Mouse (Mus musculus): ENCODE measurements at regions not wholly inside any gene's neighbourhood (a gene's known extent, or its start where the extent isn't known, plus 50 kb on each side); places are given as distances from the start of the nearest gene placed in this dataset.

GRCm38 (mm10) chr12:32469863-32470262 is 91.4 kb downstream of the Ccdc71l start:
- WGBS = 88% methylated on average over 4 of the region's 4 CpGs
- TF ChIP-seq CTCF (IDR thresholded peaks at IDR 0.05; ENCODE audit: extremely low read depth, insufficient read length, insufficient replicate concordance, low read depth, low read length) = no peak
- H3K4me1 ChIP-seq (ENCODE audit: control insufficient read depth, insufficient read depth, insufficient read length, low read length) = peaks cover 4% of the 10 kb centered on the region; the same call in 1 of the 2 replicates
- no peak overlapping the region for H3K27ac ChIP-seq (ENCODE audit: insufficient read depth, low read depth, low read length)
- H3K4me3 ChIP-seq (ENCODE audit: low read depth, low read length) = no peak overlapping the region
- no peaks in the 10 kb centered on the region for H3K36me3 ChIP-seq (ENCODE audit: control insufficient read depth, insufficient read depth, low read length)
- H3K27me3 ChIP-seq (ENCODE audit: control insufficient read depth, insufficient read depth, low read length) = no peaks in the 10 kb centered on the region

GRCm38 (mm10) chr12:32479451-32479850 is 100.9 kb downstream of the Ccdc71l start:
- Histone ChIP-seq H3K4me3 (ENCODE audit: low read depth, low read length) (no peak overlapping the region), H3K4me1 (ENCODE audit: control insufficient read depth, insufficient read depth, insufficient read length, low read length) (peaks cover 10% of the 10 kb centered on the region; the same call in 1 of the 2 replicates), H3K27ac (ENCODE audit: insufficient read depth, low read depth, low read length) (no peak overlapping the region), H3K27me3 (ENCODE audit: control insufficient read depth, insufficient read depth, low read length) (no peaks in the 10 kb centered on the region), H3K36me3 (ENCODE audit: control insufficient read depth, insufficient read depth, low read length) (no peaks in the 10 kb centered on the region)
- WGBS = 88% methylated on average over 3 of the region's 3 CpGs
- TF ChIP-seq CTCF (IDR thresholded peaks at IDR 0.05; ENCODE audit: extremely low read depth, insufficient read length, insufficient replicate concordance, low read depth, low read length) (no peak), POLR2A (IDR thresholded peaks at IDR 0.05; ENCODE audit: low read depth, low read length) (no peak)

- no peak overlapping the region for H3K4me3 ChIP-seq (ENCODE audit: low read depth, low read length)
- H3K27me3 ChIP-seq (ENCODE audit: control insufficient read depth, insufficient read depth, low read length) = no peaks in the 10 kb centered on the region
- H3K36me3 ChIP-seq (ENCODE audit: control insufficient read depth, insufficient read depth, low read length) = no peaks in the 10 kb centered on the region
- TF ChIP-seq POLR2A (IDR thresholded peaks at IDR 0.05; ENCODE audit: low read depth, low read length) = no peak
- TF ChIP-seq CTCF (IDR thresholded peaks at IDR 0.05; ENCODE audit: extremely low read depth, insufficient read length, insufficient replicate concordance, low read depth, low read length) = no peak
- WGBS = 57% methylated on average over 5 of the region's 5 CpGs
- H3K27ac ChIP-seq (ENCODE audit: insufficient read depth, low read depth, low read length) = no peak overlapping the region
- H3K4me1 ChIP-seq (ENCODE audit: control insufficient read depth, insufficient read depth, insufficient read length, low read length) = peaks cover 10% of the 10 kb centered on the region; the same call in 1 of the 2 replicates
Measured at GRCm38 (mm10) chr12:32480268-32480667, 101.8 kb downstream of the Ccdc71l start.

GRCm38 (mm10) chr12:32481051-32481450 is 102.5 kb downstream of the Ccdc71l start:
- TF ChIP-seq POLR2A (IDR thresholded peaks at IDR 0.05; ENCODE audit: low read depth, low read length) = no peak
- no peak for TF ChIP-seq CTCF (IDR thresholded peaks at IDR 0.05; ENCODE audit: extremely low read depth, insufficient read length, insufficient replicate concordance, low read depth, low read length)
- no peak overlapping the region for H3K27ac ChIP-seq (ENCODE audit: insufficient read depth, low read depth, low read length)
- H3K27me3 ChIP-seq (ENCODE audit: control insufficient read depth, insufficient read depth, low read length) = no peaks in the 10 kb centered on the region
- peaks cover 10% of the 10 kb centered on the region; the same call in 1 of the 2 replicates for H3K4me1 ChIP-seq (ENCODE audit: control insufficient read depth, insufficient read depth, insufficient read length, low read length)
- no peaks in the 10 kb centered on the region for H3K36me3 ChIP-seq (ENCODE audit: control insufficient read depth, insufficient read depth, low read length)
- WGBS = 78% methylated on average over 5 of the region's 5 CpGs
- H3K4me3 ChIP-seq (ENCODE audit: low read depth, low read length) = no peak overlapping the region

GRCm38 (mm10) chr12:32482343-32482742 is 103.8 kb downstream of the Ccdc71l start:
- TF ChIP-seq POLR2A (IDR thresholded peaks at IDR 0.05; ENCODE audit: low read depth, low read length) = no peak
- no peak for TF ChIP-seq CTCF (IDR thresholded peaks at IDR 0.05; ENCODE audit: extremely low read depth, insufficient read length, insufficient replicate concordance, low read depth, low read length)
- no peak overlapping the region for H3K4me3 ChIP-seq (ENCODE audit: low read depth, low read length)
- no peak overlapping the region for H3K27ac ChIP-seq (ENCODE audit: insufficient read depth, low read depth, low read length)
- no peaks in the 10 kb centered on the region for H3K36me3 ChIP-seq (ENCODE audit: control insufficient read depth, insufficient read depth, low read length)
- peaks cover 13% of the 10 kb centered on the region for H3K4me1 ChIP-seq (ENCODE audit: control insufficient read depth, insufficient read depth, insufficient read length, low read length)
- no peaks in the 10 kb centered on the region for H3K27me3 ChIP-seq (ENCODE audit: control insufficient read depth, insufficient read depth, low read length)
- WGBS = 12% methylated on average over 1 of the region's 1 CpGs

GRCm38 (mm10) chr12:32482777-32483176 is 104.3 kb downstream of the Ccdc71l start:
- Histone ChIP-seq H3K4me3 (ENCODE audit: low read depth, low read length) (no peak overlapping the region), H3K36me3 (ENCODE audit: control insufficient read depth, insufficient read depth, low read length) (no peaks in the 10 kb centered on the region), H3K4me1 (ENCODE audit: control insufficient read depth, insufficient read depth, insufficient read length, low read length) (peaks cover 14% of the 10 kb centered on the region), H3K27ac (ENCODE audit: insufficient read depth, low read depth, low read length) (0 out of 2 replicates have a peak overlapping the region, but pooled peaks have one; percentile 60), H3K27me3 (ENCODE audit: control insufficient read depth, insufficient read depth, low read length) (no peaks in the 10 kb centered on the region)
- TF ChIP-seq POLR2A (IDR thresholded peaks at IDR 0.05; ENCODE audit: low read depth, low read length) = no peak
- no peak for TF ChIP-seq CTCF (IDR thresholded peaks at IDR 0.05; ENCODE audit: extremely low read depth, insufficient read length, insufficient replicate concordance, low read depth, low read length)

- no peaks in the 10 kb centered on the region for H3K36me3 ChIP-seq (ENCODE audit: control insufficient read depth, insufficient read depth, low read length)
- H3K27me3 ChIP-seq (ENCODE audit: control insufficient read depth, insufficient read depth, low read length) = no peaks in the 10 kb centered on the region
- H3K4me3 ChIP-seq (ENCODE audit: low read depth, low read length) = no peak overlapping the region
- no peak for TF ChIP-seq CTCF (IDR thresholded peaks at IDR 0.05; ENCODE audit: extremely low read depth, insufficient read length, insufficient replicate concordance, low read depth, low read length)
- no peak overlapping the region for H3K27ac ChIP-seq (ENCODE audit: insufficient read depth, low read depth, low read length)
- WGBS = 41% methylated on average over 4 of the region's 4 CpGs
- peaks cover 15% of the 10 kb centered on the region for H3K4me1 ChIP-seq (ENCODE audit: control insufficient read depth, insufficient read depth, insufficient read length, low read length)
Measured at GRCm38 (mm10) chr12:32486246-32486645, 107.7 kb downstream of the Ccdc71l start.

- WGBS = 31% methylated on average over 2 of the region's 2 CpGs
- H3K27me3 ChIP-seq (ENCODE audit: control insufficient read depth, insufficient read depth, low read length) = no peaks in the 10 kb centered on the region
- no peak overlapping the region for H3K27ac ChIP-seq (ENCODE audit: insufficient read depth, low read depth, low read length)
- TF ChIP-seq CTCF (IDR thresholded peaks at IDR 0.05; ENCODE audit: extremely low read depth, insufficient read length, insufficient replicate concordance, low read depth, low read length) (no peak), POLR2A (IDR thresholded peaks at IDR 0.05; ENCODE audit: low read depth, low read length) (no peak)
- no peaks in the 10 kb centered on the region for H3K36me3 ChIP-seq (ENCODE audit: control insufficient read depth, insufficient read depth, low read length)
- peaks cover 11% of the 10 kb centered on the region for H3K4me1 ChIP-seq (ENCODE audit: control insufficient read depth, insufficient read depth, insufficient read length, low read length)
- no peak overlapping the region for H3K4me3 ChIP-seq (ENCODE audit: low read depth, low read length)
Measured at GRCm38 (mm10) chr12:32486729-32487128, 108.2 kb downstream of the Ccdc71l start.
